In genomic region chr10:94059618-94060055, GRCm38 (mm10) we compare ENCODE assay signal across 20 mouse cellular contexts. TPM values are rescaled to one million over a fixed set of nuclear protein-coding genes. Genes with fewer than 3 reads are reported as not detected.
DNase-seq lines count a peak whose midpoint lies in the region; ATAC-seq and TF ChIP-seq lines count a peak whose summit lies in the region.
"Had no signal": no experiment of that assay in that cellular context is flagged by ENCODE, and none has a peak within 500 bp of the region (broad histone marks: within the 10 kb centered on the region; RNA-seq: fewer than 3 reads in every experiment).

No protein-coding gene starts in this region.

- no peak overlapping the region for H3K9ac ChIP-seq in heart, embryonic 15.5 days
- peak overlapping the region; percentile 21; the same call in 1 of the 2 replicates for H3K9ac ChIP-seq in liver, postnatal 0 days (replicated peaks)
- H3K9ac ChIP-seq in stomach, postnatal 0 days (ENCODE audit: low read length): no peak overlapping the region
- no peak overlapping the region for H3K9ac ChIP-seq in hindbrain, embryonic 11.5 days (ENCODE audit: low read depth, low read length)
- H3K9ac ChIP-seq in forebrain, embryonic 14.5 days (ENCODE audit: low read length): no peak overlapping the region
- H3K9ac ChIP-seq: embryonic facial prominence, embryonic 15.5 days; forebrain, embryonic 13.5 days; limb, embryonic 13.5 days; neural tube, embryonic 13.5 days had no signal

- WGBS in heart, embryonic 15.5 days: 71% methylated on average over 8 of the region's 8 CpGs
- 39% methylated on average over 8 of the region's 8 CpGs for WGBS in large intestine, adult 2 months
- 71% methylated on average over 8 of the region's 8 CpGs for WGBS in liver, postnatal 0 days (ENCODE audit: insufficient replicate concordance)
- WGBS in stomach, postnatal 0 days: 70% methylated on average over 8 of the region's 8 CpGs
- 90% methylated on average over 8 of the region's 8 CpGs for WGBS in hindbrain, embryonic 11.5 days
- 93% methylated on average over 8 of the region's 8 CpGs for WGBS in forebrain, embryonic 14.5 days

- no peaks in the 10 kb centered on the region for H3K36me3 ChIP-seq in heart, embryonic 15.5 days
- H3K36me3 ChIP-seq in liver, postnatal 0 days (replicated peaks; ENCODE audit: insufficient read depth, low read length): no peaks in the 10 kb centered on the region
- H3K36me3 ChIP-seq in stomach, postnatal 0 days (ENCODE audit: control insufficient read depth, insufficient read depth, low read length): no peaks in the 10 kb centered on the region
- H3K36me3 ChIP-seq in hindbrain, embryonic 11.5 days (ENCODE audit: control insufficient read depth, insufficient read depth, low read length): no peaks in the 10 kb centered on the region
- H3K36me3 ChIP-seq in forebrain, embryonic 14.5 days (ENCODE audit: control insufficient read depth, insufficient read depth, low read length): no peaks in the 10 kb centered on the region
- H3K36me3 ChIP-seq: embryonic facial prominence, embryonic 15.5 days; limb, embryonic 13.5 days; neural tube, embryonic 13.5 days had no signal

- no peak overlapping the region for H3K4me3 ChIP-seq in heart, embryonic 15.5 days
- no peak overlapping the region for H3K4me3 ChIP-seq in liver, postnatal 0 days (ENCODE audit: low read depth, low read length)
- no peak overlapping the region for H3K4me3 ChIP-seq in stomach, postnatal 0 days (ENCODE audit: low read depth, low read length)
- no peak overlapping the region for H3K4me3 ChIP-seq in hindbrain, embryonic 11.5 days (ENCODE audit: low read depth, low read length)
- no peak overlapping the region for H3K4me3 ChIP-seq in forebrain, embryonic 14.5 days (ENCODE audit: low read depth, low read length)
- H3K4me3 ChIP-seq: embryonic facial prominence, embryonic 15.5 days; forebrain, embryonic 13.5 days; heart, adult 2 months; limb, embryonic 13.5 days; neural tube, embryonic 13.5 days had no signal

- no peaks in the 10 kb centered on the region for H3K27me3 ChIP-seq in heart, embryonic 15.5 days
- H3K27me3 ChIP-seq in liver, postnatal 0 days (ENCODE audit: insufficient read depth, low read length): no peaks in the 10 kb centered on the region
- no peaks in the 10 kb centered on the region for H3K27me3 ChIP-seq in stomach, postnatal 0 days (ENCODE audit: control insufficient read depth, insufficient read depth, low read length)
- H3K27me3 ChIP-seq in hindbrain, embryonic 11.5 days (ENCODE audit: control insufficient read depth, insufficient read depth, low read length): no peaks in the 10 kb centered on the region
- no peaks in the 10 kb centered on the region for H3K27me3 ChIP-seq in forebrain, embryonic 14.5 days (replicated peaks; ENCODE audit: control insufficient read depth, insufficient read depth, low read length)
- H3K27me3 ChIP-seq: embryonic facial prominence, embryonic 15.5 days; forebrain, embryonic 13.5 days; limb, embryonic 13.5 days; neural tube, embryonic 13.5 days had no signal

- H3K9me3 ChIP-seq in heart, embryonic 15.5 days (replicated peaks): no peaks in the 10 kb centered on the region
- H3K9me3 ChIP-seq in liver, postnatal 0 days (ENCODE audit: low read length): no peaks in the 10 kb centered on the region
- H3K9me3 ChIP-seq in stomach, postnatal 0 days (ENCODE audit: control insufficient read depth, low read length): no peaks in the 10 kb centered on the region
- no peaks in the 10 kb centered on the region for H3K9me3 ChIP-seq in hindbrain, embryonic 11.5 days (ENCODE audit: control insufficient read depth, low read length)
- H3K9me3 ChIP-seq in forebrain, embryonic 14.5 days (replicated peaks; ENCODE audit: control insufficient read depth, low read length): no peaks in the 10 kb centered on the region
- H3K9me3 ChIP-seq: embryonic facial prominence, embryonic 15.5 days; forebrain, embryonic 13.5 days; limb, embryonic 13.5 days; neural tube, embryonic 13.5 days had no signal

- H3K27ac ChIP-seq in heart, embryonic 15.5 days: no peak overlapping the region
- H3K27ac ChIP-seq in liver, postnatal 0 days (ENCODE audit: low read depth): peak overlapping the region; percentile 78
- no peak overlapping the region for H3K27ac ChIP-seq in stomach, postnatal 0 days (replicated peaks)
- no peak overlapping the region for H3K27ac ChIP-seq in hindbrain, embryonic 11.5 days (ENCODE audit: low read depth, low read length)
- no peak overlapping the region for H3K27ac ChIP-seq in forebrain, embryonic 14.5 days (ENCODE audit: low read depth, low read length)
- H3K27ac ChIP-seq: embryonic facial prominence, embryonic 15.5 days; forebrain, embryonic 13.5 days; heart, adult 2 months; neural tube, embryonic 13.5 days had no signal

- TF ChIP-seq EP300 in liver, postnatal 0 days (IDR thresholded peaks at IDR 0.05; ENCODE audit: low read depth): no peak
- TF ChIP-seq EP300 in stomach, postnatal 0 days (optimal IDR thresholded peaks at IDR 0.05): no peak

- no peak for DNase-seq in heart, postnatal 36 days
- DNase-seq in large intestine, adult 2 months (ENCODE audit: low read depth, low spot score): peak; percentile 77
- DNase-seq in liver, postnatal 0 days: no peak
- DNase-seq in stomach, postnatal 0 days (ENCODE audit: low spot score): peak; percentile 68
- no peak for DNase-seq in hindbrain, embryonic 11.5 days (ENCODE audit: low spot score)
- DNase-seq in forebrain, embryonic 14.5 days (ENCODE audit: low spot score): no peak
- no peak for DNase-seq in adrenal gland, postnatal 25 days
- DNase-seq: adrenal gland, postnatal 36 days; cerebellum, adult 11 months; kidney, postnatal 10 days; layer of hippocampus, postnatal 36 days; retina, postnatal 1 day; thymus, adult 2 months had no signal

- ATAC-seq in heart, embryonic 15.5 days (replicated peaks; ENCODE audit: insufficient number of reproducible peaks, insufficient read depth, low FRiP score, low read depth): peak; percentile 22; the same call in 1 of the 2 replicates
- ATAC-seq in liver, postnatal 0 days: peak; percentile 22; the same call in 1 of the 2 replicates
- peak; percentile 95 for ATAC-seq in stomach, postnatal 0 days (ENCODE audit: low FRiP score, low TSS enrichment)
- ATAC-seq in hindbrain, embryonic 11.5 days (ENCODE audit: low FRiP score): no peak
- ATAC-seq in forebrain, embryonic 14.5 days: no peak
- ATAC-seq: forebrain, embryonic 13.5 days; inflammation-experienced regulatory T-cells, adult 6 months had no signal

- H3K4me2 ChIP-seq in heart, embryonic 15.5 days: no peak overlapping the region
- H3K4me2 ChIP-seq in liver, postnatal 0 days (ENCODE audit: low read depth, low read length): 0 out of 2 replicates have a peak overlapping the region, but pooled peaks have one; percentile 9
- no peak overlapping the region for H3K4me2 ChIP-seq in stomach, postnatal 0 days (replicated peaks; ENCODE audit: low read depth)
- no peak overlapping the region for H3K4me2 ChIP-seq in hindbrain, embryonic 11.5 days (replicated peaks; ENCODE audit: low read depth, low read length)
- no peak overlapping the region for H3K4me2 ChIP-seq in forebrain, embryonic 14.5 days (ENCODE audit: low read length)
- H3K4me2 ChIP-seq: embryonic facial prominence, embryonic 15.5 days; forebrain, embryonic 13.5 days; limb, embryonic 13.5 days; neural tube, embryonic 13.5 days had no signal

- no peak for TF ChIP-seq CTCF in liver, postnatal 0 days (IDR thresholded peaks at IDR 0.05; ENCODE audit: low read depth)
- no peak for TF ChIP-seq CTCF in stomach, postnatal 0 days (IDR thresholded peaks at IDR 0.05; ENCODE audit: low read depth)

- peaks cover 8% of the 10 kb centered on the region for H3K4me1 ChIP-seq in heart, embryonic 15.5 days (replicated peaks)
- peaks cover 17% of the 10 kb centered on the region for H3K4me1 ChIP-seq in liver, postnatal 0 days (ENCODE audit: insufficient read depth)
- H3K4me1 ChIP-seq in stomach, postnatal 0 days (replicated peaks; ENCODE audit: control insufficient read depth, insufficient read depth): no peaks in the 10 kb centered on the region
- H3K4me1 ChIP-seq in hindbrain, embryonic 11.5 days (replicated peaks; ENCODE audit: control insufficient read depth, insufficient read depth, low read length): no peaks in the 10 kb centered on the region
- H3K4me1 ChIP-seq in forebrain, embryonic 14.5 days (ENCODE audit: control insufficient read depth, insufficient read depth, low read length): no peaks in the 10 kb centered on the region
- H3K4me1 ChIP-seq: forebrain, embryonic 13.5 days had no signal

- intact Hi-C loops in heart, postnatal 36 days (cut with DNase I): loop anchor here (2.0 kb wide), 1 partner anchor 21 kb away; no protein-coding TSS in a partner anchor

RNA-seq across cellular contexts. Expression of gene Fgd6, which starts 23.8 kb away (rescaled TPM):
- polyA plus RNA-seq in heart, embryonic 15.5 days (2015; fragmentation: Nextera tagmentation; extraction: Ambion mirVana): 2.1 and 2.3 TPM in 2 replicates
- 1 to 10 TPM; 5.6 to 6.2 TPM for total RNA-seq in heart, postnatal 36 days (2021)
- polyA plus RNA-seq in large intestine, adult 2 months (2012; rRNA removed): 3.8 and 5.7 TPM in 2 replicates
- 2.4 TPM in 2 replicates for polyA plus RNA-seq in liver, postnatal 0 days (2015; fragmentation: Nextera tagmentation; extraction: Ambion mirVana)
- 1.7 and 2.2 TPM in 2 replicates for polyA plus RNA-seq in stomach, postnatal 0 days (2015; fragmentation: Nextera tagmentation; extraction: Ambion mirVana)
- polyA plus RNA-seq in hindbrain, embryonic 11.5 days (2014; fragmentation: Nextera tagmentation; extraction: Ambion mirVana): 5.0 and 6.7 TPM in 2 replicates
- 1.3 and 1.7 TPM in 2 replicates for polyA plus RNA-seq in forebrain, embryonic 14.5 days (2014; fragmentation: Nextera tagmentation; extraction: Ambion mirVana)
- 6.3 and 8.4 TPM in 2 replicates for total RNA-seq in adrenal gland, postnatal 25 days (2021)

RNA-seq across cellular contexts. Expression of gene Vezt, which starts 24.0 kb away (rescaled TPM):
- 23.6 and 24.5 TPM in 2 replicates for polyA plus RNA-seq in heart, embryonic 15.5 days (2015; fragmentation: Nextera tagmentation; extraction: Ambion mirVana)
- total RNA-seq in heart, postnatal 36 days (2021): 10 to 100 TPM; 42.8 to 43.2 TPM
- polyA plus RNA-seq in large intestine, adult 2 months (2012; rRNA removed): 7.4 and 11.0 TPM in 2 replicates
- 8.6 TPM in 2 replicates for polyA plus RNA-seq in liver, postnatal 0 days (2015; fragmentation: Nextera tagmentation; extraction: Ambion mirVana)
- 13.2 and 14.5 TPM in 2 replicates for polyA plus RNA-seq in stomach, postnatal 0 days (2015; fragmentation: Nextera tagmentation; extraction: Ambion mirVana)
- polyA plus RNA-seq in hindbrain, embryonic 11.5 days (2014; fragmentation: Nextera tagmentation; extraction: Ambion mirVana): 45.0 and 45.6 TPM in 2 replicates
- 70.2 and 75.5 TPM in 2 replicates for polyA plus RNA-seq in forebrain, embryonic 14.5 days (2014; fragmentation: Nextera tagmentation; extraction: Ambion mirVana)
- total RNA-seq in adrenal gland, postnatal 25 days (2021): 16.8 and 24.9 TPM in 2 replicates

Comparison
In these comparisons a context has a peak if more than half of its experiments do, and no peak if none do; other contexts are left out.
1. ATAC-seq: peak in heart, embryonic 15.5 days (single experiment), liver, postnatal 0 days (single experiment) and stomach, postnatal 0 days (single experiment); none in hindbrain, embryonic 11.5 days (single experiment) and forebrain, embryonic 14.5 days (single experiment).
2. DNase-seq: peak in large intestine, adult 2 months (single experiment) and stomach, postnatal 0 days (single experiment); none in heart, postnatal 36 days (0 of 2), liver, postnatal 0 days (single experiment), hindbrain, embryonic 11.5 days (single experiment), forebrain, embryonic 14.5 days (single experiment) and adrenal gland, postnatal 25 days (single experiment).